In genomic region chr17:35996949-35997348, GRCm38 (mm10) we compare ENCODE assay signal across 8 mouse cellular contexts. TPM values are rescaled to one million over a fixed set of nuclear protein-coding genes. Genes with fewer than 3 reads are reported as not detected.
DNase-seq lines count a peak whose midpoint lies in the region; ATAC-seq and TF ChIP-seq lines count a peak whose summit lies in the region.

No protein-coding gene starts in this region.

- no peaks in the 10 kb centered on the region for H3K36me3 ChIP-seq in hindbrain, embryonic 15.5 days

- TF ChIP-seq CTCF in Patski (IDR thresholded peaks at IDR 0.05), result peak; percentile 99

- 2% methylated on average over 11 of the region's 11 CpGs for WGBS in hindbrain, embryonic 15.5 days

- H3K27me3 ChIP-seq in Patski, result no peaks in the 10 kb centered on the region
- no peaks in the 10 kb centered on the region for H3K27me3 ChIP-seq in hindbrain, embryonic 15.5 days

- no peaks in the 10 kb centered on the region for H3K9me3 ChIP-seq in hindbrain, embryonic 15.5 days

- peak overlapping the region; percentile 21; the same call in 1 of the 2 replicates for H3K4me2 ChIP-seq in hindbrain, embryonic 15.5 days

- H3K4me1 ChIP-seq in hindbrain, embryonic 15.5 days (replicated peaks), result peaks cover 33% of the 10 kb centered on the region

- H3K27ac ChIP-seq in hindbrain, embryonic 15.5 days (replicated peaks), result no peak overlapping the region

- POLR2A ChIA-PET in Patski (lab: Charles Lee), result interaction anchor here (0.6 to 0.7 kb wide), 2 partner anchors 18 to 30 kb away, joined by 3 read pairs; no protein-coding TSS in a partner anchor

- peak; percentile 77 for ATAC-seq in Patski
- peak; percentile 70 for ATAC-seq in hindbrain, embryonic 15.5 days (ENCODE audit: low FRiP score, low read depth)

- H3K4me3 ChIP-seq in hindbrain, embryonic 15.5 days, result no peak overlapping the region

- H3K9ac ChIP-seq in hindbrain, embryonic 15.5 days, result no peak overlapping the region

- CTCF ChIA-PET in Patski (lab: Charles Lee), result interaction anchor here (0.6 to 2.4 kb wide), 13 partner anchors 20 to 136 kb away, joined by 3 to 19 read pairs (median 3); partner anchors contain the start of genes Gm19684, Gm6034, H2-T22 and H2-T23

- in situ Hi-C loops in Patski (cut with MboI; ENCODE audit: low pct_unique_long_range_greater_than_20kb), result loop anchor here (5.0 kb wide), 1 partner anchor 120 kb away; no protein-coding TSS in a partner anchor

- peak; percentile 95 for DNase-seq in Patski (ENCODE audit: low read depth, low spot score)
- peak; percentile 92 to 98 for DNase-seq in cerebellum, postnatal 25 days
- DNase-seq in frontal cortex, postnatal 36 days (ENCODE audit: low spot score in 2 of 2), result peak; percentile 95 to 97
- DNase-seq in left cerebral cortex, adult 11 months (ENCODE audit: low spot score), result peak; percentile 90
- DNase-seq in lung, postnatal 4 days, result peak; percentile 90 to 98
- DNase-seq in retina, postnatal 7 days (ENCODE audit: low read depth, low spot score), result peak; percentile 90
- DNase-seq in urinary bladder, adult 2 months (ENCODE audit: low spot score), result peak; percentile 76

RNA-seq across cellular contexts. Expression of gene Prr3, which starts 16.9 kb away (rescaled TPM):
- 39.1 TPM for polyA plus RNA-seq in Patski (2021)
- polyA plus RNA-seq in hindbrain, embryonic 15.5 days (2015; fragmentation: Nextera tagmentation; extraction: Ambion mirVana), result 89.0 and 92.9 TPM in 2 replicates
- 22.2 and 23.7 TPM in 2 replicates for polyA plus RNA-seq in urinary bladder, adult 2 months (2012; rRNA removed)

RNA-seq across cellular contexts. Expression of gene Gnl1, which starts 17.3 kb away (rescaled TPM):
- polyA plus RNA-seq in Patski (2021), result 74.4 TPM
- 62.7 and 65.5 TPM in 2 replicates for polyA plus RNA-seq in hindbrain, embryonic 15.5 days (2015; fragmentation: Nextera tagmentation; extraction: Ambion mirVana)
- polyA plus RNA-seq in urinary bladder, adult 2 months (2012; rRNA removed), result 28.5 and 39.5 TPM in 2 replicates

RNA-seq across cellular contexts. Expression of gene H2-T24, which starts 23.4 kb away (rescaled TPM):
- polyA plus RNA-seq in Patski (2021), result 0.31 TPM
- 9.0 and 9.9 TPM in 2 replicates for polyA plus RNA-seq in hindbrain, embryonic 15.5 days (2015; fragmentation: Nextera tagmentation; extraction: Ambion mirVana)
- polyA plus RNA-seq in urinary bladder, adult 2 months (2012; rRNA removed), result 1.5 and 2.0 TPM in 2 replicates

RNA-seq across cellular contexts. Expression of gene Abcf1, which starts 27.4 kb away (rescaled TPM):
- polyA plus RNA-seq in Patski (2021), result 110 TPM
- polyA plus RNA-seq in hindbrain, embryonic 15.5 days (2015; fragmentation: Nextera tagmentation; extraction: Ambion mirVana), result 76.1 and 81.0 TPM in 2 replicates
- polyA plus RNA-seq in urinary bladder, adult 2 months (2012; rRNA removed), result 58.4 and 74.6 TPM in 2 replicates

RNA-seq across cellular contexts. Expression of gene H2-T23, which starts 35.7 kb away (rescaled TPM):
- polyA plus RNA-seq in Patski (2021), result 28.3 TPM
- polyA plus RNA-seq in hindbrain, embryonic 15.5 days (2015; fragmentation: Nextera tagmentation; extraction: Ambion mirVana), result 4.8 and 6.6 TPM in 2 replicates
- 189 and 190 TPM in 2 replicates for polyA plus RNA-seq in urinary bladder, adult 2 months (2012; rRNA removed)
